Mouse (Mus musculus): ENCODE measurements around the gene Trim2.

DNA sequence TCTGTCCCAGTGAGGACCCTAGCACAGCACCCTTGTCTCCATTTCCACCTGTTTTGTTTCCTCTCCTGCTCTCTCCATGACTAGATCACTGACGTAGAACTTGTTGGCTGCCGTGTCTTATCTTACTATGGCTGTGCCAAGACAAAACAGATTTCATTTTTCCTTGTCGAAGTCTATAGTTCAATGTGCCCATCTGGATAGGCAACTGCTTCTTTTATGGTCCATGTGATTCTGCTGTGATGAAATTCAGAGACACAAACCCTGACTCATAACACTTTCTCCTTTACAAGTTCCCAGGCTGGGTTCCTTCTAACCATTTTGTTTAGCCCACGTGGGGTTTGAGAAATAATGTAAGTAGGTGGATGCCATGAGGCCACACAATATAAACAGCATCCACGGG, 140.6 kb downstream of the Trim2 start:
- TF ChIP-seq CTCF (IDR thresholded peaks at IDR 0.05; ENCODE audit: control insufficient read depth, insufficient read depth, low read length) (no peak), POLR2A (IDR thresholded peaks at IDR 0.05; ENCODE audit: borderline replicate concordance, control insufficient read depth, low read depth, low read length) (no peak)

Data from bone marrow, adult 2 months (tissue).